Mouse (Mus musculus) E14TG2a.4 (cell line): ENCODE data around the gene Sebox.

Source experiments
- CTCF ChIP-seq: conservative IDR thresholded peaks from 2 replicates; pipeline ENCODE4 v1.5.1; 2014; ENCODE audit warnings: low read length
- NANOG ChIP-seq: IDR thresholded peaks from 2 replicates; pipeline ENCODE4 v1.6.1; 2014; ENCODE audit warnings: borderline replicate concordance, low read length, mixed read lengths
- POU5F1 ChIP-seq: IDR thresholded peaks from 2 replicates; pipeline ENCODE4 v1.6.1; 2014; ENCODE audit warnings: low read length, borderline replicate concordance

GRCm38 (mm10) chr11:78495904-78496303, 7.3 kb upstream of the Sebox start:
- TF ChIP-seq CTCF (no peak), NANOG (no peak), POU5F1 (no peak)
